Mouse (Mus musculus) activated CD4-positive, CD25-positive, alpha-beta regulatory T cell (primary cell): ENCODE data around the gene Chchd5. TPM values are rescaled to one million over a fixed set of nuclear protein-coding genes. Genes with fewer than 3 reads are reported as not detected.

Experiments used
- polyA plus RNA-seq, 2 experiments: library from polyadenylated mRNA; unstranded; fragments of 100-300 nt; shearing (Covaris generic); gene quantifications; one replicate each; pipeline ENCODE4 v1.2.1; 2017

Gene Chchd5
- polyA plus RNA-seq = 10 to 100 TPM; 17.5 to 22.3 TPM

DNA sequence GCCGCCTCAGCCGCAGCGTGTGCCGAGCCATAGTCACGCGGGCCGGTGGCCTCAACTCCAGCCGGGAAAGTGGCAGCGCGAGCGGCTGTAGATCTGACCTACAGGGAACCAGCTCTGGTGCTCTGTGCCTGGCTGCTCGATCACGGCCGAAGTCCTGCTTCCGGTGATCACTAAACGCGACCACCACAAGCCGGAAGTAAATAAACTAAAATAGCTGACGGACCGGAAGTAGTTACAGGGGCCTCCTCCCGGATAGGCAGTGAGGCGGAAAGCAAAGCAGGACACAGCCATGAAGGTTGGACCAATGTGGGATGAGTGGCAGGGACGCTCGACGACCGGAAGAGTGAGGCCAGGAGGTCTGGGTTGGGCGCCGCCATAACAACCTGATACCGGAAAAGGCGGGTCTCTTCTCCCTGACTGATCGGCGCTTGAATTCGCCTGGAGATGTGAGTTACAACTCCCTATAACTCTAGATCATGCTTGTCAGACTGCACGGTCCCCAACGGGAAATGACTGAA, at the start of gene Chchd5:
Chchd5 (plus strand) TSS at position 289 of the 518 bp plus-strand sequence.

DNA sequence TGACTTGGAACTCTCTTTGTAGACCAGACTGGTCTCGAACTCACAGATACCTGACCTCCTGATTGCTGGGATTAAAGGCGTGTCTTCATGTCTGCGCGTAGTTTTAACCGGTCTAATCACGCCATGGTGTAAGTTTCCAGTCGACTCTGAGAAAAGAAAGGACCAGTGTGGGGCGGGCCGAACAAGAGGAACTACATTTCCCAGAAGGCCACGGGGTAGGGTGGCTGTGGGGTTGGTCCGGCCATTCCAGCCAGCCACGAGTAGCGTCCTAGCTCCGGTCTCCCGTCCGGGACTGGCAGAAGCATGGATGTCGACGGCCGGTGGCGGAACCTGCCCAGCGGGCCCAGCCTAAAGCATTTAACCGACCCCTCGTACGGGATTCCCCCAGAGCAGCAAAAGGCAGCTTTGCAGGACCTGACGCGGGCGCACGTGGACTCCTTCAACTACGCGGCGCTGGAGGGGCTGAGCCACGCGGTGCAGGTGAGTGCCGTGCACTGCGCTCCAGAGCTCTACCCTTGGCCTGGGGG, 28.7 kb upstream of the Chchd5 start, which contains the start of gene Polr1b:
Polr1b (plus strand) TSS at position 212 of the 527 bp plus-strand sequence.

Other genes starting within 250 kb of the Chchd5 start
- gene Zc3h8, start 185.6 kb upstream of the Chchd5 start, polyA plus RNA-seq = 10 to 100 TPM in 1 of 2 experiments, 1 to 10 TPM in 1; 6.5 to 11.7 TPM
- gene Zc3h6, start 162.3 kb upstream of the Chchd5 start, polyA plus RNA-seq = 10 to 100 TPM in 1 of 2 experiments, 1 to 10 TPM in 1; 6.9 to 12.3 TPM
- 1 to 10 TPM; 4.5 to 5.3 TPM for gene Gm10762, start 162.0 kb upstream of the Chchd5 start, polyA plus RNA-seq
- gene Vinac1, start 81.5 kb upstream of the Chchd5 start, polyA plus RNA-seq = under 1 TPM in 1 of 2 experiments, not detected in 1; 0.41 TPM
- 1 to 10 TPM; 2.4 TPM for gene Ttl, start 63.8 kb upstream of the Chchd5 start, polyA plus RNA-seq
- gene Polr1b, start 28.7 kb upstream of the Chchd5 start, polyA plus RNA-seq = 10 to 100 TPM; 19.9 to 21.4 TPM
- gene Slc20a1, start 69.1 kb downstream of the Chchd5 start, polyA plus RNA-seq = 10 to 100 TPM; 52.8 to 55.2 TPM
- 1 to 10 TPM; 9.4 TPM for gene Ckap2l, start 167.5 kb downstream of the Chchd5 start, polyA plus RNA-seq
- gene Il1a, start 180.3 kb downstream of the Chchd5 start, polyA plus RNA-seq = 1 to 10 TPM in 1 of 2 experiments, not detected in 1; 2.4 TPM
- under 1 TPM in 1 of 2 experiments, not detected in 1; 0.21 TPM for gene Il1b, start 241.4 kb downstream of the Chchd5 start, polyA plus RNA-seq